Mouse (Mus musculus) forebrain, embryonic 16.5 days (tissue): ENCODE data around the gene Phldb2. TPM values are rescaled to one million over a fixed set of nuclear protein-coding genes. Genes with fewer than 3 reads are reported as not detected.

Experiments
- ATAC-seq: fragments of 200-750 bp; cut with Nextera tagmentation; 2 replicates; pipeline ENCODE4 v1.8.0; 2017; ENCODE audit warnings: mild to moderate bottlenecking, moderate library complexity
- H3K27ac ChIP-seq: fragments of 300-500 bp; sonication (generic); 2 replicates; pipeline ENCODE4 v1.5.1; 2014; ENCODE audit warnings: low read length, control low read depth
- H3K27me3 ChIP-seq: fragments of 300-500 bp; sonication (generic); replicated peaks from 2 replicates; pipeline ENCODE4 v1.6.1; 2014; ENCODE audit warnings: low read length; ENCODE audit not compliant: control insufficient read depth, insufficient read depth
- H3K36me3 ChIP-seq: fragments of 300-500 bp; sonication (generic); 2 replicates; pipeline ENCODE4 v1.6.1; 2014; ENCODE audit not compliant: control insufficient read depth, insufficient read depth
- H3K4me1 ChIP-seq: fragments of 300-500 bp; sonication (generic); replicated peaks from 2 replicates; pipeline ENCODE4 v1.6.1; 2014; ENCODE audit warnings: low read length; ENCODE audit not compliant: control insufficient read depth, insufficient read depth
- H3K4me2 ChIP-seq: fragments of 300-500 bp; sonication (generic); 2 replicates; pipeline ENCODE4 v1.6.1; 2014; ENCODE audit warnings: mild to moderate bottlenecking, low read length, control low read depth
- H3K4me3 ChIP-seq: fragments of 300-500 bp; sonication (generic); replicated peaks from 2 replicates; pipeline ENCODE4 v1.5.1; 2014; ENCODE audit warnings: mild to moderate bottlenecking, low read length, control low read depth
- H3K9ac ChIP-seq: fragments of 300-500 bp; sonication (generic); replicated peaks from 2 replicates; pipeline ENCODE4 v1.6.1; 2014; ENCODE audit warnings: low read depth, low read length, control low read depth
- H3K9me3 ChIP-seq: fragments of 300-500 bp; sonication (generic); 2 replicates; pipeline ENCODE4 v1.6.1; 2016; ENCODE audit warnings: low read length; ENCODE audit not compliant: control insufficient read depth
- WGBS: fragments of 180-500 bp; shearing (Covaris S2); extraction: QIAGEN DNeasy Blood & Tissue Kit; methylation state at CpG from one replicate; pipeline ENCODE4 v1.1.7; 2014; 5-methylcytosine and 5-hydroxymethylcytosine counted together
- polyA plus RNA-seq: library from polyadenylated mRNA; unstranded; fragments of >200 nt; fragmentation: Nextera tagmentation; extraction: Ambion mirVana; gene quantifications from 2 replicates; pipeline ENCODE4 v1.2.1, GENCODE M21; 2015

The Phldb2 gene
- polyA plus RNA-seq, 1 experiment from 2014 or later, result 7.1 TPM

GRCm38 (mm10) chr16:45780001-45780400 lies 173.4 kb downstream of the Phldb2 start:
- Histone ChIP-seq H3K4me1 (no peaks in the 10 kb centered on the region), H3K9me3 (no peaks in the 10 kb centered on the region), H3K27me3 (no peaks in the 10 kb centered on the region), H3K4me3 (no peak overlapping the region), H3K4me2 (no peak overlapping the region), H3K36me3 (no peaks in the 10 kb centered on the region), H3K9ac (no peak overlapping the region), H3K27ac (no peak overlapping the region)
- ATAC-seq, result no peak
- WGBS, result 73% methylated on average over 6 of the region's 6 CpGs

- Histone ChIP-seq H3K27me3 (no peaks in the 10 kb centered on the region), H3K27ac (no peak overlapping the region), H3K4me2 (no peak overlapping the region), H3K4me3 (no peak overlapping the region), H3K9me3 (no peaks in the 10 kb centered on the region), H3K36me3 (no peaks in the 10 kb centered on the region; the same call in 1 of the 2 replicates), H3K9ac (no peak overlapping the region), H3K4me1 (no peaks in the 10 kb centered on the region)
- 76% methylated on average over 5 of the region's 5 CpGs for WGBS
- ATAC-seq, result no peak
Measured at GRCm38 (mm10) chr16:45774813-45775212, 178.6 kb downstream of the Phldb2 start.

GRCm38 (mm10) chr16:45770914-45771313 lies 182.5 kb downstream of the Phldb2 start:
- no peaks in the 10 kb centered on the region; the same call in 1 of the 2 replicates for H3K36me3 ChIP-seq
- no peak for ATAC-seq
- no peak overlapping the region for H3K4me3 ChIP-seq
- no peak overlapping the region for H3K27ac ChIP-seq
- H3K4me2 ChIP-seq, result no peak overlapping the region
- H3K4me1 ChIP-seq, result peaks cover 3% of the 10 kb centered on the region; the same call in 1 of the 2 replicates
- 90% methylated on average over 6 of the region's 6 CpGs for WGBS
- no peak overlapping the region for H3K9ac ChIP-seq
- no peaks in the 10 kb centered on the region for H3K27me3 ChIP-seq
- no peaks in the 10 kb centered on the region for H3K9me3 ChIP-seq

- peak; percentile 80; the same call in 1 of the 2 replicates for ATAC-seq
- Histone ChIP-seq H3K4me2 (no peak overlapping the region), H3K4me3 (no peak overlapping the region), H3K36me3 (no peaks in the 10 kb centered on the region; the same call in 1 of the 2 replicates), H3K9ac (no peak overlapping the region), H3K9me3 (no peaks in the 10 kb centered on the region), H3K27me3 (no peaks in the 10 kb centered on the region), H3K4me1 (peaks cover 3% of the 10 kb centered on the region; the same call in 1 of the 2 replicates), H3K27ac (no peak overlapping the region)
- 46% methylated on average over 10 of the region's 10 CpGs for WGBS
Measured at GRCm38 (mm10) chr16:45767853-45768640, 185.4 kb downstream of the Phldb2 start.

GRCm38 (mm10) chr16:45767434-45767833 lies 186.0 kb downstream of the Phldb2 start:
- no peak overlapping the region for H3K4me2 ChIP-seq
- H3K27me3 ChIP-seq, result no peaks in the 10 kb centered on the region
- no peaks in the 10 kb centered on the region for H3K9me3 ChIP-seq
- no peak overlapping the region for H3K27ac ChIP-seq
- 34% methylated on average over 4 of the region's 4 CpGs for WGBS
- H3K4me1 ChIP-seq, result peaks cover 3% of the 10 kb centered on the region; the same call in 1 of the 2 replicates
- no peak overlapping the region for H3K9ac ChIP-seq
- H3K36me3 ChIP-seq, result no peaks in the 10 kb centered on the region; the same call in 1 of the 2 replicates
- peak; percentile 40; the same call in 1 of the 2 replicates for ATAC-seq
- H3K4me3 ChIP-seq, result no peak overlapping the region

GRCm38 (mm10) chr16:45765801-45766494 lies 187.4 kb downstream of the Phldb2 start:
- Histone ChIP-seq H3K27me3 (no peaks in the 10 kb centered on the region), H3K27ac (no peak overlapping the region), H3K9me3 (no peaks in the 10 kb centered on the region), H3K4me3 (no peak overlapping the region), H3K4me1 (peaks cover 3% of the 10 kb centered on the region; the same call in 1 of the 2 replicates), H3K4me2 (no peak overlapping the region), H3K9ac (no peak overlapping the region), H3K36me3 (no peaks in the 10 kb centered on the region)
- ATAC-seq, result no peak
- WGBS, result 90% methylated on average over 7 of the region's 7 CpGs

GRCm38 (mm10) chr16:45765102-45765501 lies 188.3 kb downstream of the Phldb2 start:
- H3K4me2 ChIP-seq, result no peak overlapping the region
- H3K9me3 ChIP-seq, result no peaks in the 10 kb centered on the region
- H3K9ac ChIP-seq, result no peak overlapping the region
- WGBS, result 89% methylated on average over 3 of the region's 3 CpGs
- H3K4me3 ChIP-seq, result no peak overlapping the region
- H3K36me3 ChIP-seq, result no peaks in the 10 kb centered on the region
- peaks cover 3% of the 10 kb centered on the region; the same call in 1 of the 2 replicates for H3K4me1 ChIP-seq
- H3K27ac ChIP-seq, result no peak overlapping the region
- no peaks in the 10 kb centered on the region for H3K27me3 ChIP-seq
- ATAC-seq, result no peak

GRCm38 (mm10) chr16:45762859-45763505 lies 190.4 kb downstream of the Phldb2 start:
- Histone ChIP-seq H3K4me3 (no peak overlapping the region), H3K27me3 (no peaks in the 10 kb centered on the region), H3K9ac (no peak overlapping the region), H3K36me3 (no peaks in the 10 kb centered on the region), H3K4me2 (no peak overlapping the region), H3K4me1 (no peaks in the 10 kb centered on the region; the same call in 1 of the 2 replicates), H3K9me3 (no peaks in the 10 kb centered on the region), H3K27ac (no peak overlapping the region)
- no peak for ATAC-seq
- 89% methylated on average over 13 of the region's 13 CpGs for WGBS

GRCm38 (mm10) chr16:45761425-45761824 lies 192.0 kb downstream of the Phldb2 start:
- no peak overlapping the region for H3K4me3 ChIP-seq
- no peaks in the 10 kb centered on the region for H3K27me3 ChIP-seq
- 88% methylated on average over 1 of the region's 1 CpGs for WGBS
- H3K9me3 ChIP-seq, result no peaks in the 10 kb centered on the region
- H3K4me2 ChIP-seq, result no peak overlapping the region
- ATAC-seq, result no peak
- H3K4me1 ChIP-seq, result no peaks in the 10 kb centered on the region
- H3K36me3 ChIP-seq, result no peaks in the 10 kb centered on the region
- H3K9ac ChIP-seq, result no peak overlapping the region
- H3K27ac ChIP-seq, result no peak overlapping the region
